Mouse (Mus musculus) liver, adult 2 months (tissue): ENCODE measurements around the gene Dntt.

Experiments used
- CTCF ChIP-seq: fragments of 200-500 bp; IDR thresholded peaks from 2 replicates; pipeline ENCODE4 v1.5.1; 2011; ENCODE audit warnings: low read depth, low read length, control low read depth
- POLR2A ChIP-seq: fragments of 200-500 bp; IDR thresholded peaks from 2 replicates; pipeline ENCODE4 v1.6.1; 2011; ENCODE audit warnings: low read length, control low read depth; ENCODE audit not compliant: insufficient read depth; ENCODE audit errors: extremely low read depth

GRCm38 (mm10) chr19:41107530-41107929 lies 78.5 kb downstream of the Dntt start:
- TF ChIP-seq CTCF = no peak
- TF ChIP-seq POLR2A = no peak
